Mouse (Mus musculus) MEL (cell line): ENCODE measurements at regions not wholly inside any gene's neighbourhood (a gene's known extent, or its start where the extent isn't known, plus 50 kb on each side); places are given as distances from the start of the nearest gene placed in this dataset.

Experiments used
- CHD2 ChIP-seq: IDR thresholded peaks from 2 replicates; pipeline ENCODE4 v1.6.1; 2011; ENCODE audit warnings: low read length, improper control_type of control experiment
- CTCF ChIP-seq, 3 experiments: IDR thresholded peaks in 2 of 3; conservative IDR thresholded peaks in 1 of 3; 2 replicates each; pipeline ENCODE4 v1.5.1; 2011 to 2012; ENCODE audit warnings: low read length in 3 of 3, low read depth in 2 of 3, mild to moderate bottlenecking in 2 of 3, improper control_type of control experiment in 1 of 3, inconsistent platforms in 1 of 3, mixed read lengths in 1 of 3, moderate library complexity in 1 of 3; ENCODE audit not compliant: control insufficient read depth in 1 of 3, insufficient read depth in 1 of 3, poor library complexity in 1 of 3, severe bottlenecking in 1 of 3
- EP300 ChIP-seq, 2 experiments: IDR thresholded peaks; 2 replicates each; pipeline ENCODE4 v1.6.1; 2011; ENCODE audit warnings: improper control_type of control experiment in 2 of 2, low read length in 2 of 2, low read depth in 1 of 2, mild to moderate bottlenecking in 1 of 2
- JUND ChIP-seq: IDR thresholded peaks from 2 replicates; pipeline ENCODE4 v1.6.1; 2011; ENCODE audit warnings: low read depth, mild to moderate bottlenecking, improper control_type of control experiment, low read length
- MXI1 ChIP-seq: IDR thresholded peaks from 2 replicates; pipeline ENCODE4 v1.6.1; 2011; ENCODE audit warnings: mild to moderate bottlenecking, low read depth, low read length, improper control_type of control experiment
- MYB ChIP-seq: IDR thresholded peaks from 2 replicates; pipeline ENCODE4 v1.6.1; 2011; ENCODE audit warnings: mild to moderate bottlenecking, low read depth, low read length, improper control_type of control experiment
- POLR2A ChIP-seq, 2 experiments: IDR thresholded peaks; 2 replicates each; pipeline ENCODE4 v1.6.1; 2011 to 2012; ENCODE audit warnings: low read length in 2 of 2, mild to moderate bottlenecking in 2 of 2, control low read depth in 1 of 2, improper control_type of control experiment in 1 of 2, low read depth in 1 of 2, moderate library complexity in 1 of 2; ENCODE audit not compliant: control insufficient read depth in 1 of 2, insufficient read depth in 1 of 2, poor library complexity in 1 of 2
- ZMIZ1 ChIP-seq: IDR thresholded peaks from 2 replicates; pipeline ENCODE4 v1.6.1; 2012; ENCODE audit warnings: low read depth, mild to moderate bottlenecking, inconsistent platforms, low read length, improper control_type of control experiment, moderate library complexity

DNA sequence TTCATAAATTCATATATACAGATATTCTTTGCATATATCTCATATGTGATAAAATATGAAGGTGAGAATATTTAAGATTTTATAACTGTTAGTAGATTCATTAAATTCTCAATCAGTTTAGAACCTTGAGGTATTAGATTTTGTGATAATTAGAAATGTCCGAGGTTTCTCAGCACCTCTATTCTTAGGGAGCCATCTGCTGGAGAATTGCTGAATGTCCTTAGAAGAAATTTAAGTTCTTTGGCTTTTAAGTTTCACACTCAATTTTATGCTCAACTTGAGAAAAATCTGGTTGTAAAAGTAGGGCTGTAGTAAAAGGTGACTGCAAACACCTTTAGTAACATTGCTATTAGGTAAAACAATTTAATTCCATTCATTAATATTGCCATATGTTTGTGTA, 51.5 kb upstream of the Armh4 start:
- TF ChIP-seq EP300 (IDR thresholded peaks at IDR 0.05; ENCODE audit: low read depth in 1 of 2, low read length in 2 of 2) (no peak), MYB (no peak), POLR2A (IDR thresholded peaks at IDR 0.05; ENCODE audit: control insufficient read depth in 1 of 2, insufficient read depth in 1 of 2, low read depth in 1 of 2, low read length in 2 of 2, poor library complexity in 1 of 2) (no peak), MXI1 (no peak), JUND (no peak), CTCF (IDR thresholded peaks at IDR 0.05 in 2 of 3, conservative IDR thresholded peaks at IDR 0.05 in 1 of 3; ENCODE audit: control insufficient read depth in 1 of 3, insufficient read depth in 1 of 3, low read depth in 2 of 3, low read length in 3 of 3, poor library complexity in 1 of 3, severe bottlenecking in 1 of 3) (peak in 1 of 3 experiments; percentile 2; a peak in 1 of 6 replicates), CHD2 (no peak), ZMIZ1 (no peak)
